Mouse (Mus musculus) MEL (cell line): ENCODE measurements at regions not wholly inside any gene's neighbourhood (a gene's known extent, or its start where the extent isn't known, plus 50 kb on each side); places are given as distances from the start of the nearest gene placed in this dataset.

ENCODE experiments used
- DNase-seq: peaks from one replicate; pipeline ENCODE4 v3.0.0; 2011; ENCODE audit warnings: low read depth, low spot score
- H3K27ac ChIP-seq: 2 replicates; pipeline ENCODE4 v1.5.1; 2012; ENCODE audit warnings: low read depth, mild to moderate bottlenecking, control low read depth, low read length, moderate library complexity; ENCODE audit not compliant: control insufficient read depth
- H3K27me3 ChIP-seq, 2 experiments: fragments of 150-350 bp in 1 of 2; sonication (generic) in 1 of 2; 2 replicates each; pipeline ENCODE4 v1.6.1; 2012; ENCODE audit warnings: low read length in 2 of 2, mild to moderate bottlenecking in 2 of 2, improper control_type of control experiment in 1 of 2, moderate library complexity in 1 of 2; ENCODE audit not compliant: insufficient read depth in 2 of 2, control insufficient read depth in 1 of 2
- H3K36me3 ChIP-seq, 2 experiments: 2 replicates each; pipeline ENCODE4 v1.6.1; 2012 to 2014; ENCODE audit warnings: low read length in 2 of 2, improper control_type of control experiment in 1 of 2, inconsistent platforms in 1 of 2, mild to moderate bottlenecking in 1 of 2; ENCODE audit not compliant: insufficient read depth in 2 of 2, control insufficient read depth in 1 of 2
- H3K4me1 ChIP-seq, 2 experiments: fragments of 150-350 bp in 1 of 2; sonication (generic) in 1 of 2; 2 replicates each; pipeline ENCODE4 v1.6.1; 2012; ENCODE audit warnings: low read length in 2 of 2, improper control_type of control experiment in 1 of 2, mild to moderate bottlenecking in 1 of 2; ENCODE audit not compliant: insufficient read depth in 2 of 2, control insufficient read depth in 1 of 2
- H3K4me3 ChIP-seq, 2 experiments: fragments of 150-350 bp in 1 of 2; sonication (generic) in 1 of 2; 2 replicates each; pipeline ENCODE4 v1.5.1; 2012; ENCODE audit warnings: low read depth in 2 of 2, low read length in 2 of 2, mild to moderate bottlenecking in 2 of 2, moderate library complexity in 2 of 2, control low read depth in 1 of 2, improper control_type of control experiment in 1 of 2; ENCODE audit not compliant: control insufficient read depth in 1 of 2, insufficient read depth in 1 of 2
- H3K79me2 ChIP-seq: 2 replicates; pipeline ENCODE4 v1.6.1; 2012; ENCODE audit warnings: mild to moderate bottlenecking, low read length, moderate library complexity; ENCODE audit not compliant: control insufficient read depth, poor library complexity, insufficient read depth
- H3K9ac ChIP-seq: 2 replicates; pipeline ENCODE4 v1.6.1; 2012; ENCODE audit warnings: low read depth, mild to moderate bottlenecking, control low read depth, low read length, moderate library complexity; ENCODE audit not compliant: control insufficient read depth, poor library complexity, severe bottlenecking
- H3K9me3 ChIP-seq: fragments of 150-350 bp; sonication (generic); replicated peaks from 2 replicates; pipeline ENCODE4 v1.6.1; 2012; ENCODE audit warnings: mild to moderate bottlenecking, low read length, improper control_type of control experiment, moderate library complexity; ENCODE audit not compliant: insufficient read depth
- BHLHE40 ChIP-seq: IDR thresholded peaks from 2 replicates; pipeline ENCODE4 v1.6.1; 2012; ENCODE audit warnings: low read depth, mild to moderate bottlenecking, inconsistent platforms, low read length, improper control_type of control experiment, borderline replicate concordance
- CHD1 ChIP-seq: IDR thresholded peaks from 2 replicates; pipeline ENCODE4 v1.6.1; 2012; ENCODE audit warnings: low read depth, mild to moderate bottlenecking, inconsistent platforms, low read length, improper control_type of control experiment
- CTCF ChIP-seq, 3 experiments: IDR thresholded peaks in 2 of 3; conservative IDR thresholded peaks in 1 of 3; 2 replicates each; pipeline ENCODE4 v1.5.1; 2011 to 2012; ENCODE audit warnings: low read length in 3 of 3, low read depth in 2 of 3, mild to moderate bottlenecking in 2 of 3, improper control_type of control experiment in 1 of 3, inconsistent platforms in 1 of 3, mixed read lengths in 1 of 3, moderate library complexity in 1 of 3; ENCODE audit not compliant: control insufficient read depth in 1 of 3, insufficient read depth in 1 of 3, poor library complexity in 1 of 3, severe bottlenecking in 1 of 3
- E2F4 ChIP-seq: IDR thresholded peaks from 2 replicates; pipeline ENCODE4 v1.6.1; 2011; ENCODE audit warnings: low read depth, low read length, improper control_type of control experiment, borderline replicate concordance
- ELF1 ChIP-seq: IDR thresholded peaks from 2 replicates; pipeline ENCODE4 v1.6.1; 2014; ENCODE audit warnings: low read depth, mild to moderate bottlenecking, inconsistent platforms, low read length, improper control_type of control experiment, moderate library complexity
- KAT2A ChIP-seq: conservative IDR thresholded peaks from 2 replicates; pipeline ENCODE4 v1.6.1; 2012; ENCODE audit warnings: low read depth, low read length, improper control_type of control experiment, inconsistent platforms
- MAZ ChIP-seq: IDR thresholded peaks from 2 replicates; pipeline ENCODE4 v1.6.1; 2012; ENCODE audit warnings: low read depth, mild to moderate bottlenecking, inconsistent platforms, low read length, improper control_type of control experiment
- MXI1 ChIP-seq: IDR thresholded peaks from 2 replicates; pipeline ENCODE4 v1.6.1; 2011; ENCODE audit warnings: mild to moderate bottlenecking, low read depth, low read length, improper control_type of control experiment
- MYB ChIP-seq: IDR thresholded peaks from 2 replicates; pipeline ENCODE4 v1.6.1; 2011; ENCODE audit warnings: mild to moderate bottlenecking, low read depth, low read length, improper control_type of control experiment
- NRF1 ChIP-seq: IDR thresholded peaks from 2 replicates; pipeline ENCODE4 v1.6.1; 2014; ENCODE audit warnings: low read depth, mild to moderate bottlenecking, inconsistent platforms, low read length, improper control_type of control experiment, moderate library complexity; ENCODE audit not compliant: poor library complexity, insufficient read depth, severe bottlenecking
- POLR2AphosphoS2 ChIP-seq: IDR thresholded peaks from 2 replicates; pipeline ENCODE4 v1.6.1; 2011; ENCODE audit warnings: low read length, improper control_type of control experiment
- RCOR1 ChIP-seq: IDR thresholded peaks from 2 replicates; pipeline ENCODE4 v1.6.1; 2012; ENCODE audit warnings: low read depth, mild to moderate bottlenecking, inconsistent platforms, low read length, improper control_type of control experiment
- SIN3A ChIP-seq: IDR thresholded peaks from 2 replicates; pipeline ENCODE4 v1.6.1; 2012; ENCODE audit warnings: low read length, improper control_type of control experiment, inconsistent platforms
- TBP ChIP-seq: IDR thresholded peaks from 2 replicates; pipeline ENCODE4 v1.8.0; 2011; ENCODE audit warnings: low read depth, low read length, improper control_type of control experiment
- TCF12 ChIP-seq: IDR thresholded peaks from 2 replicates; pipeline ENCODE4 v1.6.1; 2014; ENCODE audit warnings: low read depth, mild to moderate bottlenecking, inconsistent platforms, low read length, improper control_type of control experiment, moderate library complexity
- USF1 ChIP-seq: IDR thresholded peaks from 2 replicates; pipeline ENCODE4 v1.6.1; 2014; ENCODE audit warnings: low read depth, mild to moderate bottlenecking, inconsistent platforms, low read length, improper control_type of control experiment, moderate library complexity
- USF2 ChIP-seq, 2 experiments: IDR thresholded peaks; 2 replicates each; pipeline ENCODE4 v1.6.1; 2011 to 2012; ENCODE audit warnings: improper control_type of control experiment in 2 of 2, low read length in 2 of 2, borderline replicate concordance in 1 of 2, inconsistent platforms in 1 of 2, low read depth in 1 of 2, mild to moderate bottlenecking in 1 of 2; ENCODE audit not compliant: insufficient read depth in 1 of 2
- ZKSCAN1 ChIP-seq: IDR thresholded peaks from 2 replicates; pipeline ENCODE4 v1.6.1; 2012; ENCODE audit warnings: low read depth, mild to moderate bottlenecking, inconsistent platforms, low read length, improper control_type of control experiment, moderate library complexity
- ZNF384 ChIP-seq: IDR thresholded peaks from 2 replicates; pipeline ENCODE4 v1.6.1; 2012; ENCODE audit warnings: low read depth, mild to moderate bottlenecking, inconsistent platforms, low read length, improper control_type of control experiment

- TF ChIP-seq ELF1 (no peak), MXI1 (no peak), NRF1 (no peak), CTCF (IDR thresholded peaks at IDR 0.05 in 2 of 3, conservative IDR thresholded peaks at IDR 0.05 in 1 of 3; ENCODE audit: control insufficient read depth in 1 of 3, insufficient read depth in 1 of 3, low read depth in 2 of 3, low read length in 3 of 3, poor library complexity in 1 of 3, severe bottlenecking in 1 of 3) (no peak), E2F4 (no peak), SIN3A (no peak), MYB (no peak), TBP (no peak), TCF12 (no peak), CHD1 (no peak), POLR2AphosphoS2 (no peak)
- H3K27me3 ChIP-seq: no peaks in the 10 kb centered on the region
- H3K27ac ChIP-seq: no peak overlapping the region
- H3K4me1 ChIP-seq: no peaks in the 10 kb centered on the region
- H3K4me3 ChIP-seq: no peak overlapping the region
- H3K9ac ChIP-seq: no peak overlapping the region
- H3K36me3 ChIP-seq: peaks cover 0 to 13% of the 10 kb centered on the region in 2 experiments; a peak in 2 of 4 replicates
- no peaks in the 10 kb centered on the region for H3K79me2 ChIP-seq
- H3K9me3 ChIP-seq: no peaks in the 10 kb centered on the region
- DNase-seq: no peak
Measured at GRCm38 (mm10) chr3:60901571-60901970, 101.0 kb upstream of the P2ry1 start.

- no peaks in the 10 kb centered on the region for H3K4me1 ChIP-seq
- H3K79me2 ChIP-seq: no peaks in the 10 kb centered on the region
- no peaks in the 10 kb centered on the region for H3K9me3 ChIP-seq
- H3K4me3 ChIP-seq: no peak overlapping the region
- DNase-seq: no peak
- no peak overlapping the region for H3K27ac ChIP-seq
- no peak overlapping the region for H3K9ac ChIP-seq
- H3K36me3 ChIP-seq: no peaks in the 10 kb centered on the region
- no peaks in the 10 kb centered on the region for H3K27me3 ChIP-seq
- TF ChIP-seq USF2 (IDR thresholded peaks at IDR 0.05; ENCODE audit: borderline replicate concordance in 1 of 2, insufficient read depth in 1 of 2, low read depth in 1 of 2, low read length in 2 of 2) (no peak), POLR2AphosphoS2 (no peak), MAZ (no peak), ZNF384 (no peak), KAT2A (no peak), CTCF (IDR thresholded peaks at IDR 0.05 in 2 of 3, conservative IDR thresholded peaks at IDR 0.05 in 1 of 3; ENCODE audit: control insufficient read depth in 1 of 3, insufficient read depth in 1 of 3, low read depth in 2 of 3, low read length in 3 of 3, poor library complexity in 1 of 3, severe bottlenecking in 1 of 3) (no peak), ZKSCAN1 (no peak), BHLHE40 (no peak), RCOR1 (no peak), USF1 (no peak), CHD1 (no peak), ELF1 (no peak)
Measured at GRCm38 (mm10) chr3:60916411-60916810, 86.2 kb upstream of the P2ry1 start.
